Mouse (Mus musculus): ENCODE data around the gene Nrd1.

- no peak for TF ChIP-seq CTCF (IDR thresholded peaks at IDR 0.05; ENCODE audit: borderline replicate concordance, insufficient read depth, low read depth, low read length)
- TF ChIP-seq POLR2A (IDR thresholded peaks at IDR 0.05; ENCODE audit: borderline replicate concordance, insufficient read depth, low read length), result no peak
Measured at GRCm38 (mm10) chr4:108971054-108971453, 29.4 kb upstream of the Nrd1 start.
